Mouse (Mus musculus): Measurements from ENCODE around the gene Mrpl46. TPM values are rescaled to one million over a fixed set of nuclear protein-coding genes. Genes with fewer than 3 reads are reported as not detected.

Gene Mrpl46
- polyA plus RNA-seq, 1 experiment from 2014 or later: 60.0 TPM

Other genes starting within 250 kb of the Mrpl46 start
- gene Ntrk3, start 45.5 kb downstream of the Mrpl46 start, polyA plus RNA-seq (2015; fragmentation: Nextera tagmentation; extraction: Ambion mirVana): 1.7 and 2.1 TPM in 2 replicates
- gene Mrps11, start 412 bp downstream of the Mrpl46 start, polyA plus RNA-seq (2015; fragmentation: Nextera tagmentation; extraction: Ambion mirVana): 90.1 and 90.6 TPM in 2 replicates
- gene Det1, start 63.7 kb upstream of the Mrpl46 start, polyA plus RNA-seq (2015; fragmentation: Nextera tagmentation; extraction: Ambion mirVana): 21.5 and 22.4 TPM in 2 replicates
- 33.8 and 41.8 TPM in 2 replicates for gene Aen, start 112.3 kb upstream of the Mrpl46 start, polyA plus RNA-seq (2015; fragmentation: Nextera tagmentation; extraction: Ambion mirVana)
- gene Isg20, start 129.9 kb upstream of the Mrpl46 start, polyA plus RNA-seq (2015; fragmentation: Nextera tagmentation; extraction: Ambion mirVana): 0.49 and 1.4 TPM in 2 replicates